Mouse (Mus musculus): ENCODE results near the gene Uvrag.

Uvrag gene

GRCm38 (mm10) chr7:99015914-99016313 is 125.0 kb downstream of the Uvrag start:
- DNase-seq: no peak

- DNase-seq: peak; percentile 17
Observed at GRCm38 (mm10) chr7:99015419-99015818, 125.5 kb downstream of the Uvrag start.

- DNase-seq: no peak
Observed at GRCm38 (mm10) chr7:99014620-99015019, 126.3 kb downstream of the Uvrag start.

- peak; percentile 56 for DNase-seq
Observed at GRCm38 (mm10) chr7:99007506-99008354, 133.2 kb downstream of the Uvrag start.

- no peak for DNase-seq
Observed at GRCm38 (mm10) chr7:99003231-99003630, 137.7 kb downstream of the Uvrag start.

- no peak for DNase-seq
Observed at GRCm38 (mm10) chr7:98998722-98999121, 142.2 kb downstream of the Uvrag start.

GRCm38 (mm10) chr7:98997760-98998159 is 143.2 kb downstream of the Uvrag start:
- DNase-seq: no peak

GRCm38 (mm10) chr7:98996791-98997190 is 144.2 kb downstream of the Uvrag start:
- no peak for DNase-seq

GRCm38 (mm10) chr7:98995126-98995727 is 145.7 kb downstream of the Uvrag start:
- DNase-seq: no peak

GRCm38 (mm10) chr7:98994137-98994536 is 146.8 kb downstream of the Uvrag start:
- DNase-seq: no peak

GRCm38 (mm10) chr7:98993395-98993794 is 147.5 kb downstream of the Uvrag start:
- no peak for DNase-seq

- DNase-seq: no peak
Observed at GRCm38 (mm10) chr7:98991204-98991761, 149.7 kb downstream of the Uvrag start.

GRCm38 (mm10) chr7:98990510-98990909 is 150.4 kb downstream of the Uvrag start:
- DNase-seq: no peak

GRCm38 (mm10) chr7:98986962-98987441 is 153.9 kb downstream of the Uvrag start:
- DNase-seq: no peak

GRCm38 (mm10) chr7:98985935-98986334 is 155.0 kb downstream of the Uvrag start:
- no peak for DNase-seq

GRCm38 (mm10) chr7:98985489-98985888 is 155.5 kb downstream of the Uvrag start:
- DNase-seq: no peak

- DNase-seq: no peak
Observed at GRCm38 (mm10) chr7:98984319-98984718, 156.6 kb downstream of the Uvrag start.

- DNase-seq: no peak
Observed at GRCm38 (mm10) chr7:98983058-98983457, 157.9 kb downstream of the Uvrag start.

GRCm38 (mm10) chr7:98981423-98981822 is 159.5 kb downstream of the Uvrag start:
- DNase-seq: no peak

- DNase-seq: no peak
Observed at GRCm38 (mm10) chr7:98976839-98977457, 164.0 kb downstream of the Uvrag start.

GRCm38 (mm10) chr7:98974590-98974989 is 166.4 kb downstream of the Uvrag start:
- no peak for DNase-seq

GRCm38 (mm10) chr7:98970721-98971120 is 170.2 kb downstream of the Uvrag start:
- DNase-seq: peak; percentile 43

GRCm38 (mm10) chr7:98968741-98969395 is 172.1 kb downstream of the Uvrag start:
- no peak for DNase-seq

Measured in lung, postnatal 10 days (tissue).